Mouse (Mus musculus) liver, embryonic 14.5 days (tissue): ENCODE results near the gene Mrpl3. TPM values are rescaled to one million over a fixed set of nuclear protein-coding genes. Genes with fewer than 3 reads are reported as not detected.

Experiments
- polyA plus RNA-seq, 2 experiments: library from polyadenylated mRNA; depleted of rRNA in 1 of 2; stranded (reverse) in 1 of 2; unstranded in 1 of 2; fragments of >200 nt; fragmentation: Nextera tagmentation in 1 of 2; extraction: Ambion mirVana in 1 of 2; gene quantifications; 2 replicates each; pipeline versions ENCODE4 v1.2.1 to v1.2.3; 2012 to 2014

Gene Mrpl3
- polyA plus RNA-seq, 2 experiments = 22.2 to 56.0 TPM

Other genes with a start within 250 kb of the Mrpl3 start
- gene Nudt16, start 78.6 kb downstream of the Mrpl3 start, polyA plus RNA-seq (2012; rRNA removed) = 2.5 and 3.2 TPM in 2 replicates
- 4.3 and 4.4 TPM in 2 replicates for gene Nudt16, start 78.6 kb downstream of the Mrpl3 start, polyA plus RNA-seq (2014; fragmentation: Nextera tagmentation; extraction: Ambion mirVana)
- not detected in 2 replicates for gene 1700080E11Rik, start 91.9 kb downstream of the Mrpl3 start, polyA plus RNA-seq (2012; rRNA removed)
- not detected in 2 replicates for gene 1700080E11Rik, start 91.9 kb downstream of the Mrpl3 start, polyA plus RNA-seq (2014; fragmentation: Nextera tagmentation; extraction: Ambion mirVana)